Mouse (Mus musculus): Measurements from ENCODE around the gene Hist1h2af.
"Not testable (repeated sequence)": the region's sequence is repeated elsewhere in the genome, so short reads cannot be mapped to it uniquely, and the experiment has no call there.

Gene Hist1h2af

DNA sequence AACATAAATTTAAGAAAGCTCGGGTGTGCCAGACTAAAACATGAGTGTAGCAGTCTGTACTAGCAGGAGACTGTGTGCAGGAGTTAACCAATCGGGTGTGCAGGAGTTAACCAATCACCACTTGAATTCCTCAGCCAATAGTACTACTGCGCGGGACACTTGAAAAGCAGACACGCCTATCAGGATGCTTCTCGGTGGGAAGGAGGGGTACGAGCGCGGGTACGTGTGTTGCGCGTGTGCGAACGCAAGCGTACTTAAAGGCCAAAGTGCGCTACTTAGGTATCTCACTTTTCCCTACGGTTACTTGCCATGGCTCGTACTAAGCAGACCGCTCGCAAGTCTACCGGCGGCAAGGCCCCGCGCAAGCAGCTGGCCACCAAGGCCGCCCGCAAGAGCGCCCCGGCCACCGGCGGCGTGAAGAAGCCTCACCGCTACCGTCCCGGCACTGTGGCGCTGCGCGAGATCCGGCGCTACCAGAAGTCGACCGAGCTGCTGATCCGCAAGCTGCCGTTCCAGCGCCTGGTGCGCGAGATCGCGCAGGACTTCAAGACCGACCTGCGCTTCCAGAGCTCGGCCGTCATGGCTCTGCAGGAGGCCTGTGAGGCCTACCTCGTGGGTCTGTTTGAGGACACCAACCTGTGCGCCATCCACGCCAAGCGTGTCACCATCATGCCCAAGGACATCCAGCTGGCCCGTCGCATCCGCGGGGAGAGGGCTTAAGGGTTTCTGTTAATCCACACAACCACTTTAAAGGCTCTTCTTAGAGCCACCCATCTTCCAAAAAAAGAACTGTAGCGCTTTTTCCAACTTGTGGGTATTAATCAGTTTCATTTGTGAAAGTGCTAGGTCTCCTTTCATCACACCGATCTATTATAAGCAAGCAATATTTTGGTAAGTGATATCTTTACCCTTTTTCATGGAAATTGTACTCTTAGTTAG is 1.7 kb downstream of the Hist1h2af start, which contains the start of gene Hist1h3g:
Gene Hist1h3g (plus strand): TSS at position 286 of the 939 bp plus-strand sequence.
- DNase-seq (ENCODE audit: low spot score in 2 of 2): peak; percentile 87 to 95

DNA sequence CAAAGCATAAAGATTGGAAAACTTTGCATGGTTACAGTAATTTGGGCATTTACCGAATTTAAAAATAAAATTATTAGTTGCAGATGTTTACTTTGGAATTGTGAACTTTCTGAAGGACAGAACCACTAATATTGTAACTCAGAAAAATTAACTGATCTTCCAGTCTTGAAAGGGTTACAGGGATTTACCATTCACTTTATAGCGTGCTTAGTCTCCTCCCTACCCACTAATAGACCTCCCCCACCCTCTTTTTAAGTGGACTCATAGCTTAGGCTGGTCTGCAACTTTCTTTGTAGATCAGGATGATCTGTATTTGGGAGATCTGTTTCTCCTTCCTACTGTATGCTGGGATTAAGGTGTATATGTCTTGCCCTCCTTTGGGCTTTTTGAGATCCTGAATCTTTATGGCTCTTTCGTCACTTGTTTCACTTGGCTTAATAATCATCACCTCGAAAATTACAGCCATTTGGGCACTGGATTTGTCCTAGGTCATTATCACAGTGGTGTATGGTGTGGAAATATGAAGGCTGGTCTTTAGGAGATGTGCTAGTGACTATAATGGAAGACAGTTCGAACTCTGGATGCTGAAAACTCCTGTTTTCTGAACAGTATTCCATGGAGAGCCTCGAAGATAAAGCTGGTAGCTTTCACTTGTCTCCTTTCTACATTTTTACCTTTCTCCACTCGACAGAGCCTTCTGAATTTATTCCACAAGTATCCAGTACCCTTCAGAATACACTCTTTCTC is 2.5 kb downstream of the Hist1h2af start:
- no peak for DNase-seq (ENCODE audit: low spot score in 2 of 2)

DNA sequence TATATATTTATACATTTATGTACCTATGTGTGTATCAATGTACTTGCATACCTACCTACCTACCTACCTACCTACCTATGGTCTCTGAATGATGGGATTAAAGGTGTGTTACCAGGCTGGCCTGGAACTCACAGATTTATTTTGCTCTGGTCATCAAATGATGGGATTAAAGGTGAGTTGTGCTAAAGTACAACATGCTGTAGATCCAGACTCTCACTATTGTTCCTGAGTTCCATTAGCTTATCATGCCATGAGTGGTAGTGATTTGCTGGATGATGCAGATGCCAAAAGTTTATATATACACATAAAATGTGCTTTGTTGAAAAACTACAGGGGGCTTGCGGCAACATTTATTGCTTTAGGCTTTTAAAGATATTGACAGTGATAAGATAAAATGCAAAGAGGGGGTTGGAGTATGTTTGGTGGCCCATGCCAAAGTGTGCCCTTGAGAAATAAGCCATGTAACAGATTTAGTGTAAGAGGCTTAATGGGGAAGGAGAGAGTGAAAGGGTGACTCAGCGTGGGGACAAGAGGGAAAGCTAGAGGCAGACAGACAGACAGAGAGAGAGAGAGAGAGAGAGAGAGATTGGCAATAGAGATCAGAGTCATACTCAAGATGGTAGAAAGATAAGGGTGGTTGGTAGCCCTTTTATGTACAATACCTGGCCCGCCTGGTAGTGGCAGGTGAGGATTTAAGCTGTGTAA is 3.5 kb downstream of the Hist1h2af start:
- no peak for DNase-seq (ENCODE audit: low spot score in 2 of 2)

GRCm38 (mm10) chr13:23538249-23538648 is 4.5 kb downstream of the Hist1h2af start:
- DNase-seq (ENCODE audit: low spot score in 2 of 2): no peak

- DNase-seq (ENCODE audit: low spot score in 2 of 2): not testable (repeated sequence)
These were observed 6.1 kb downstream of the Hist1h2af start for GRCm38 (mm10) chr13:23539821-23540220.

- DNase-seq (ENCODE audit: low spot score in 2 of 2): no peak
These were observed 7.8 kb downstream of the Hist1h2af start for GRCm38 (mm10) chr13:23541497-23541896.

GRCm38 (mm10) chr13:23542225-23542980 is 8.7 kb downstream of the Hist1h2af start:
- not testable (repeated sequence) for DNase-seq (ENCODE audit: low spot score in 2 of 2)

GRCm38 (mm10) chr13:23542999-23543607 is 9.4 kb downstream of the Hist1h2af start, which contains the start of gene Hist1h2bh:
TSS of gene Hist1h2bh (minus strand) at chr13:23543392.
- peak in 1 of 2 experiments; percentile 85 for DNase-seq (ENCODE audit: low spot score in 2 of 2)

DNA sequence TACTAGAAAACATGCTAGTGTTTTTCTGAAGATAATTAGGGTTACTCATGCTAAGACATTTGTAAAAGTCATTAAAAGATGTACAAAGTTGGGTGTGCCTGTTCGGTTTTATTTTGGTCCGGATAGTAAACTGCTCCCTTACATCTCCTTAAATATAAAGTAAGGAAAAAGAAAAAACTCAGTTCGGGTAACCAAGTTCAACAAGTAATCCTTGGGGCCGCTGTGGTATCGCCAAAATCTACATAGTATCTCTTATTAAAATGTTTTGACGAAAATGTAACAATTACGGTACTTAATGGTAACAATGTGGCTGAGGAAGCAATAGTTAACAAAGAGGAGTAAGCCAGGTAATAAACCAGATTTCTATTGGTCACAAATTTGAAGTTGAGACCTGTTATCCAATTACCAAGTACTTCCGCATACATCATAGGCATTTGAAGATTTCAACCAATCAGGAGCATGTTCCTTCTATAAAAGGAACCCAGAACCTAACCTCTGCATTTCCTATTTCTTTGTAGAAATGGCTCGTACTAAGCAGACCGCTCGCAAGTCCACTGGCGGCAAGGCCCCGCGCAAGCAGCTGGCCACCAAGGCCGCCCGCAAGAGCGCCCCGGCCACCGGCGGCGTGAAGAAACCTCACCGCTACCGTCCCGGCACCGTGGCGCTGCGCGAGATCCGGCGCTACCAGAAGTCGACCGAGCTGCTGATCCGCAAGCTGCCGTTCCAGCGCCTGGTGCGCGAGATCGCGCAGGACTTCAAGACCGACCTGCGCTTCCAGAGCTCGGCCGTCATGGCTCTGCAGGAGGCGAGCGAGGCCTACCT is 10.5 kb downstream of the Hist1h2af start, which contains the start of gene Hist1h3f:
Gene Hist1h3f (plus strand): TSS at position 88 of the 822 bp plus-strand sequence.
- peak; percentile 75 to 89 for DNase-seq (ENCODE audit: low spot score in 2 of 2)

GRCm38 (mm10) chr13:23544787-23545120 is 11.0 kb downstream of the Hist1h2af start:
- not testable (repeated sequence) for DNase-seq (ENCODE audit: low spot score in 2 of 2)

GRCm38 (mm10) chr13:23546694-23547093 is 13.0 kb downstream of the Hist1h2af start:
- no peak for DNase-seq (ENCODE audit: low spot score in 2 of 2)

- DNase-seq (ENCODE audit: low spot score in 2 of 2): no peak
These were observed 17.0 kb downstream of the Hist1h2af start for GRCm38 (mm10) chr13:23550761-23551145.

DNA sequence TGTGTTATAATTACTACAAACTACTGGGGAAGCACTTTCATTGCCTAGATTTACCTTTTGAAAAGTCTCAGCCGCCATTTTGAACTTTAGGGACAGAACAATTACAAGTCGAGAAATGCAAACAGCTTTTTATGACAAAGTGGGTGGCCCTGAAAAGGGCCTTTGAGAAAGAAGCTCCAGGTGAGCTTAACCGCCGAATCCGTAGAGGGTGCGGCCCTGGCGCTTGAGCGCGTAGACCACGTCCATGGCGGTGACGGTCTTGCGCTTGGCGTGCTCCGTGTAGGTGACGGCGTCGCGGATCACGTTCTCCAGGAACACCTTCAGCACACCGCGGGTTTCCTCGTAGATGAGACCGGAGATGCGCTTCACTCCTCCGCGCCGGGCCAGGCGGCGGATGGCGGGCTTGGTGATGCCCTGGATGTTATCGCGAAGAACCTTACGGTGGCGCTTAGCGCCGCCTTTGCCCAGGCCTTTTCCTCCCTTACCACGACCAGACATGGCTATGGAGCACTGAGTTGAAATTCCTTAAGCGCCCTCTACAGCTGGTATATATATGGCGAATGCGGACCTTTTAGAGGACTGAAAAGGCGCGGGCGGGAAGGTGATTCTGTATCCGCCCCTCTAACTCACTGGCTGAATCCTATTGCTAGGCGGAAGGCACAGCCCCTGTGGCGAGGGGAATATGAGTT is 17.6 kb downstream of the Hist1h2af start, which contains the start of gene Hist1h4f:
Gene Hist1h4f (minus strand): TSS at position 503 of the 689 bp plus-strand sequence.
- peak; percentile 89 to 96 for DNase-seq (ENCODE audit: low spot score in 2 of 2)

- no peak for DNase-seq (ENCODE audit: low spot score in 2 of 2)
These were observed 18.5 kb downstream of the Hist1h2af start for GRCm38 (mm10) chr13:23551931-23552914.

- DNase-seq (ENCODE audit: low spot score in 2 of 2): no peak
These were observed 19.3 kb downstream of the Hist1h2af start, which contains the start of gene Hist1h1d for GRCm38 (mm10) chr13:23552962-23553361. TSS of gene Hist1h1d (plus strand) at chr13:23553262.

DNA sequence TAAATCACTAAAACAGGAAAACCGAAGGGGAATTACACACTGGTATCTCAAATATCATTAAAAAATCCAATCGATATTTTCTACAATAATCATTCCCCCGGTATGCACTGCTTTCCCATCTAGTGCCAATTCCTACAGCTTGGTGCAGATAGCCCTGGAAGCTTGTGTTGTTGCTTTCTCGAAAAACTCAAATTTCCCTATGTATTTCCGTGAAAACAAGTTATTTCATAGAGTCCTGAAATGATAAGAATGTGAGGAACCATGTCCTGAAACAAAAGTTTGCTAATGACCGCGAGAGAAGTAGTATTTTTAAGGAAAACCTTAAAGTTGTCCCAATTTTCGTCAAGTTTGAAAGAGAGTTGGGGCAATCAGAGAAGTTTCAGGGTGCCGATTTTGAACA is 20.7 kb downstream of the Hist1h2af start:
- no peak for DNase-seq (ENCODE audit: low spot score in 2 of 2)
